Mouse (Mus musculus) liver, adult 2 months (tissue): Measurements from ENCODE around the gene Ttll5. TPM values are rescaled to one million over a fixed set of nuclear protein-coding genes. Genes with fewer than 3 reads are reported as not detected.

Source experiments
- DNase-seq: peaks from one replicate; pipeline ENCODE4 v3.0.0-alpha.2; 2011; ENCODE audit warnings: low read depth, low spot score; ENCODE audit errors: extremely low read depth
- H3K27ac ChIP-seq: fragments of 200-500 bp; replicated peaks from 2 replicates; pipeline ENCODE4 v1.5.1; 2012; ENCODE audit warnings: low read depth, mild to moderate bottlenecking, control low read depth, inconsistent platforms, low read length; ENCODE audit not compliant: insufficient read depth
- H3K27me3 ChIP-seq: fragments of 200-500 bp; 2 replicates; pipeline ENCODE4 v1.6.1; 2012; ENCODE audit warnings: mild to moderate bottlenecking, moderate library complexity, low read length, inconsistent platforms; ENCODE audit not compliant: control insufficient read depth, insufficient read depth
- H3K36me3 ChIP-seq: fragments of 200-500 bp; 2 replicates; pipeline ENCODE4 v1.6.1; 2012; ENCODE audit warnings: low read length, inconsistent platforms; ENCODE audit not compliant: control insufficient read depth, insufficient read depth
- H3K4me1 ChIP-seq: fragments of 200-500 bp; 2 replicates; pipeline ENCODE4 v1.6.1; 2011; ENCODE audit warnings: low read length; ENCODE audit not compliant: control insufficient read depth, insufficient read depth
- H3K4me3 ChIP-seq: fragments of 200-500 bp; 2 replicates; pipeline ENCODE4 v1.5.1; 2011; ENCODE audit warnings: low read depth, mild to moderate bottlenecking, control low read depth, low read length, moderate library complexity; ENCODE audit not compliant: insufficient read depth
- H3K79me2 ChIP-seq: fragments of 200-500 bp; 2 replicates; pipeline ENCODE4 v1.6.1; 2012; ENCODE audit warnings: inconsistent platforms, mild to moderate bottlenecking, low read length, moderate library complexity; ENCODE audit not compliant: control insufficient read depth, insufficient read depth
- H3K9ac ChIP-seq: fragments of 200-500 bp; 2 replicates; pipeline ENCODE4 v1.6.1; 2012; ENCODE audit warnings: low read depth, mild to moderate bottlenecking, control low read depth, inconsistent platforms, low read length
- CTCF ChIP-seq: fragments of 200-500 bp; IDR thresholded peaks from 2 replicates; pipeline ENCODE4 v1.5.1; 2011; ENCODE audit warnings: low read depth, low read length, control low read depth
- POLR2A ChIP-seq: fragments of 200-500 bp; IDR thresholded peaks from 2 replicates; pipeline ENCODE4 v1.6.1; 2011; ENCODE audit warnings: low read length, control low read depth; ENCODE audit not compliant: insufficient read depth; ENCODE audit errors: extremely low read depth
- WGBS: fragments of 180-500 bp; shearing (Covaris S2); methylation state at CpG from one replicate; pipeline ENCODE4 v1.1.7; 2018; 5-methylcytosine and 5-hydroxymethylcytosine counted together
- polyA plus RNA-seq: library from polyadenylated mRNA; depleted of rRNA; stranded (reverse); fragments of >200 nt; gene quantifications from 2 replicates; pipeline ENCODE4 v1.2.3, GENCODE M21; 2012
- total RNA-seq: library from RNA; depleted of rRNA; stranded (reverse); fragments of >200 nt; gene quantifications from 2 replicates; pipeline ENCODE4 v1.2.3, GENCODE M21; 2014

The Ttll5 gene
- total and polyA plus RNA-seq, 2 experiments, result 7.6 to 13.1 TPM

DNA sequence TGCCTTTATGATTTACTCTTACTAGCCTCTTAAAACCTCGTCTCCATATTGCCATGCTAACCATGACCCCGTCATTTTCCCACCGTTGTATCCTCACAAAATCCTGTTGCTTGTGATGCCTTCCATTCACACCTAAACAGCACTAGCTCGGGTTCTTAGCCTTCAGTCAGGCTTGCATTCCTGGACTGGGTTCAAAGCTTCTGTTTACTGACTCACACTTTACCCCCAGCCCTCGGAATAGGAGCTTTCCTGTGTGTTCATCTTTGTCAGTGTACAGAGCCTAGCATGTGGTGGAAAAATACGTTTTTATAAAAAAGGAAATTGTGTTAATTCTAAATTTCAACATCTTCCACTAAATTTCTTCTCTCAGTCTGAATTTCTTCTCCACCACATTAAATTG, 86.4 kb downstream of the Ttll5 start:
- Histone ChIP-seq H3K27ac (no peak overlapping the region), H3K4me3 (no peak overlapping the region), H3K9ac (no peak overlapping the region), H3K79me2 (no peaks in the 10 kb centered on the region), H3K36me3 (peaks cover 23% of the 10 kb centered on the region; the same call in 1 of the 2 replicates), H3K4me1 (no peaks in the 10 kb centered on the region), H3K27me3 (no peaks in the 10 kb centered on the region)
- WGBS, result 77% methylated on average over 6 of the region's 6 CpGs
- no peak for TF ChIP-seq POLR2A
- TF ChIP-seq CTCF, result no peak
- no peak for DNase-seq

DNA sequence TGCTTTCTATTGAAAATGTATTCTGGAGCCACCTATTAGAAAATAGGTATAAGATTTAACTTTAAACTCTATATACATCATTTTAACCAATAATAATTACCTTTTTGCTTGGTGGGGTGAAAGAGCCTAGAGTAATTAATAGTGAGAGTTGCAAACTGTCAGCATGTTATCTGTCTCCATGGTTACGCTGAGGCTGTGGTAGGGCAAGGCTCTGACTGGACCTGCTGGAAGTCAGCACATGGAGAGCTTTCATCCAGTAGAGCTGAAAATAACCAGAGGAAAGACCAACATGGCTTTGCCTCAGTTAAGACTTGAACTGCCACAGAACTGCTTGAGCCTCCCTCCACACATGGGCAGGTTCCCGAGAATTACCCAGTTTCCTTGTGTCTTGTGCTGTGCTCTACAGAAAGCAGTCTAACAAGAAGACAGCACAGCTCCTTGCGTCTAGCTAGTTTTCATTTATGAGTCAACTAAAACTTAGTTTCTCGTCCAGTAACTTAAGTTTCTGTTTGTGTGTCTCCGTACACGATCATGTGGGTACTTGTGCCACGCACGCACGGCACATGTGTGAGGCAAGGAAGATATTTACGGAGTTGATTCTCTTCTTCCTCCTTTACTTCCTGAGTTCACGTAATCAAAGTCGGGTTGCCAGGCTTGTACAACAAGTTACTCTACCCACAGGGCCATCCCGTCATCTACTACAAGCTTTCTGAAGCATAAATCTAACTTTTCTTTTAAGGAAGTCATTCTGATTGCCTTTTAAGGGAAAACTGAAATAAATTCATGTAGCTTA, 88.4 kb downstream of the Ttll5 start:
- no peak for TF ChIP-seq POLR2A
- TF ChIP-seq CTCF, result no peak

DNA sequence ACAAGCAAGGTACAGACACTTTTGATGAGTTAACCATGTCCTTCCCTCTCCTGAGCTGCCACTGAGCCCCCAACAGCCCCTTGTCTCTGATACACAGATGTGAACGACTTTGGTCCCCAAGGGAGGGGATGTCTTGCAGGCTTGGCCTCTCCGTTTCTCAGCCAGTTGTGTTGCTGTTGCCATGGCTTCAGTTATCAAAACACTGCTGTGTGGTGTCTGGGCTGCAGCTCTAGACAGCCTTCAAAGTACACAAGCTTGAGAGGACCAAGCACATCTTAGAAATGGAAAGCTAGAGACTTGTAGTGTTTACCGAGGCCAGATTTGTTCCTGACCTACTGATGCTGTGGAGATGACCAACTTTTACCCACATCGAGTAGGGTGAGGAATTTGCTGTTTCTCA, 102.4 kb downstream of the Ttll5 start:
- Histone ChIP-seq H3K79me2 (no peaks in the 10 kb centered on the region), H3K9ac (no peak overlapping the region), H3K4me3 (no peak overlapping the region), H3K36me3 (peaks cover 35% of the 10 kb centered on the region), H3K4me1 (no peaks in the 10 kb centered on the region), H3K27ac (no peak overlapping the region), H3K27me3 (no peaks in the 10 kb centered on the region)
- TF ChIP-seq CTCF, result no peak
- no peak for TF ChIP-seq POLR2A
- 80% methylated on average over 4 of the region's 4 CpGs for WGBS
- DNase-seq, result no peak

More for the DNA sequence above, 88.4 kb downstream of the Ttll5 start:
- Histone ChIP-seq H3K36me3 (peaks cover 19% of the 10 kb centered on the region; the same call in 1 of the 2 replicates), H3K79me2 (no peaks in the 10 kb centered on the region), H3K4me1 (no peaks in the 10 kb centered on the region), H3K27ac (no peak overlapping the region), H3K9ac (no peak overlapping the region), H3K4me3 (no peak overlapping the region), H3K27me3 (no peaks in the 10 kb centered on the region)
- DNase-seq, result no peak
- 92% methylated on average over 13 of the region's 13 CpGs for WGBS

DNA sequence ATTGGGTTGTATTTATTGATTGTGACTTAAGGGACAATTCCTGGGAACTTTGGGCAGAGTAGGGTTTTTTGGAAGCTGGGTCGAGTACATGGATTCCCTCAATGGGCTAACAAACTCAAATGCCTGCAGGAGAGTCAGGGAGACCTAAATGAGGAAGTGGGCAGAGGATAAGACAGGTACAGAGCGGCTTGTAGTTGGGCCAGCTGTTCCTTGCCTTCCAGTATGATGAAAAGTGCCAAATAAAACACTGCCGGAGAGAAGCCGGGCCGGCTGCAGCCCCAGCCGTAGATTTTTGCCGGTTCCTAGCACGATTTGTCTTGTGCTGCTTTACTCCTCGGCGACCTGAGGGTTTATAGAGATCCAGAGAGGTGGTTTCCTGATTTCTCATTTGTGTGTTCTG, 104.1 kb downstream of the Ttll5 start:
- TF ChIP-seq POLR2A (no peak), CTCF (no peak)
- WGBS, result 91% methylated on average over 10 of the region's 10 CpGs
- H3K4me1 ChIP-seq, result no peaks in the 10 kb centered on the region
- H3K27ac ChIP-seq, result no peak overlapping the region
- H3K27me3 ChIP-seq, result no peaks in the 10 kb centered on the region
- H3K4me3 ChIP-seq, result no peak overlapping the region
- no peaks in the 10 kb centered on the region for H3K79me2 ChIP-seq
- no peak overlapping the region for H3K9ac ChIP-seq
- DNase-seq, result no peak
- H3K36me3 ChIP-seq, result peaks cover 33% of the 10 kb centered on the region

DNA sequence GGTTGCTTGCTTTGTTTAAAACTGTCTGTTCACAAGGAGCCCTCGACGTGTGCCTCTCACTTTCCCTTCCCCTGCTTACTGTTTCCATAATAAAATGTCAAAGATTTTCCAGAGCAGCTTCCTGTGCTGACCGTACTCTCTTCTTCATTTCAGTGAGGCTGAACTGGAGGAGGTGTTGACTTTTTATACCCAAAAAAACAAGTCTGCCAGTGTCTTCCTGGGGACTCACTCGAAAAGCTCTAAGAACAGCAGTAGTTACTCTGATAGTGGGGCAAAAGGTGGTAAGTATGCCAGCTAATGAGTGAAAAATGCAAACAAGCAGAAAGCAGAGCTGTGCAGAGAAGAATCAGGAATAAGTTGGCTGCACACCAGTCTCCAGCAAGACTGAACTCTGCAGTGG, 105.3 kb downstream of the Ttll5 start:
- no peaks in the 10 kb centered on the region for H3K4me1 ChIP-seq
- no peak for DNase-seq
- peaks cover 41% of the 10 kb centered on the region for H3K36me3 ChIP-seq
- no peak overlapping the region for H3K27ac ChIP-seq
- no peaks in the 10 kb centered on the region for H3K79me2 ChIP-seq
- H3K27me3 ChIP-seq, result no peaks in the 10 kb centered on the region
- no peak for TF ChIP-seq CTCF
- no peak for TF ChIP-seq POLR2A
- WGBS, result 74% methylated on average over 4 of the region's 4 CpGs
- H3K9ac ChIP-seq, result no peak overlapping the region
- no peak overlapping the region for H3K4me3 ChIP-seq

DNA sequence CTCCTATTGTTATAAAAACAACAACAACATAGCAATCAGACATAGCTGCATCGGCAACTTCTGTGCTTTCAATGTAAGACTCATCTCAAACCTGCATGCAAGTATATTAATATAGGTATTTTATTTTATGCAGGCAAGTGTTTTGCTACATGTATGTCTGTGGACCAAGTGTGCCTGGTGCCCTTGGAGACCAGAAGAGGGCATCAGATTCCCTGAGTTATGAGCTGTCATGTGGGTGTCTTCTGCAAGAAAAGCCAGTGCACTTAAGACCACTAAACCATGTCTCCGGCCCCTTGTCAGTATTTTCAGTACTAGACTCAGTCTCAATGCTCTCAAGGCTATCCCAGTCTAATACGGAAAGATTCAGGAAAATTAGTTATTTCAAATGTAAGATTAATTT, 106.3 kb downstream of the Ttll5 start:
- 96% methylated on average over 3 of the region's 3 CpGs for WGBS
- H3K27ac ChIP-seq, result no peak overlapping the region
- no peak for DNase-seq
- no peaks in the 10 kb centered on the region for H3K27me3 ChIP-seq
- no peaks in the 10 kb centered on the region for H3K4me1 ChIP-seq
- H3K36me3 ChIP-seq, result peaks cover 41% of the 10 kb centered on the region
- no peaks in the 10 kb centered on the region for H3K79me2 ChIP-seq
- TF ChIP-seq CTCF (no peak), POLR2A (no peak)
- no peak overlapping the region for H3K4me3 ChIP-seq
- H3K9ac ChIP-seq, result no peak overlapping the region
